Mouse (Mus musculus): ENCODE measurements at regions not wholly inside any gene's neighbourhood (a gene's known extent, or its start where the extent isn't known, plus 50 kb on each side); places are given as distances from the start of the nearest gene placed in this dataset.

DNA sequence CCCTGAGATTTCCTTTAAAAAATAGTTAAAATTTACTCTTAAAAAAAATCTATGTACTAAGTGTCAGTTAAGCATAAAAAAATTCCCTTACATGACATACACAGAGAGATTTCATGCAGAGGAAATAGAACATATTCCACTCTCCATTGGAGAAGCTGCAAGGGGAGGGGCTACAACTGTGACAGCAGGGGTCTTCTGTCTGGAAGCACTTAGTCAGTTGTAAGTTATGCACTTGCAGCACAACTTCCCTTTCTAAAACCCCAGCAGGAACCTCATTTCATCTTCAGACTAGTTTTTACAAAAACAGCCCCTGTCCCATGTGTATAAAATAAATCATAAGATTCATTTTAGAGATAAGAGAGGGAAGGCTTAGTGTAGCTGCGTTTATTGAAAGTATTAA is 109.0 kb upstream of the Rpl10l start:
- no peak for DNase-seq (ENCODE audit: low spot score)

DNA sequence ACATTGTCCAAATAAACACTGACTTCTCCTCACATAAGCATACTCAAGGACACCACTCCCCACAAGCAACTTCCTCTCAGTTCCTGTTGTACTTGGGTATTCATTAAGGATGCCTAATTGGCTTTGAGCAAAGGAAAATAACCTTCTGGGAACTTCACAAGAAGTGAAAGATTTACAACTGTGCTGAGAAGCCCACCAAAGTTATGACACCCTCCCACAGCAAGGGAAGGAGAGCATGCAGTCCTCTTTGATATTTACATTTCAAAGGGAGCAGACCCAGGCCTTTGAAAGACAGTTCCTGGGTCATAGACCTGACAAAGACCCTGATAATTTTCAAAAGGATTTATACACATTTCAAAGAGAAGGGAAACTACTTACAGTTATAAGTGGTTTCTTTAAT is 102.4 kb upstream of the Rpl10l start:
- no peak for DNase-seq (ENCODE audit: low spot score)

DNA sequence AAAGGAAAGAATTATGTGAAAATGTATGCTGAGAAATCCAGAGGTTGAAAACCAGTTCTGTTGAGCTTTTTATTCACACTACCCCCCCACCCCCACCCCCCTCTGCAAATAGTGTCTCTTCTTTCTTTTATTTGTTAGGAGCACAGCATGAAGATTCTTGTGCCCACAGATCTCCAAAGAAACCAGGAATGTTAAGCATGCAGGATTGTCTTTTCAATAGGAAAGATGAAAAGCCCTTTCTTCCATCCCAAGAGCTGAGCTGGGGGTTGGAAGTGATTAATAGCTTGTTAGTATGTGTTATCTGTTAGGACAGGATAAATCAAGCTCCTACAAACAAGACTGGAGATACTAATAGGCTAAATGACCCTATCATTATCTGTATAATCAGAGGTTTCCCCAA is 55.0 kb upstream of the Rpl10l start:
- peak; percentile 24 for DNase-seq (ENCODE audit: low spot score)

Measured in embryo, embryonic 10 days (tissue).